Mouse (Mus musculus) WW6 (cell line): ENCODE data around the gene Tnrc6a.

Experiments used
- DNase-seq: peaks from one replicate; pipeline ENCODE4 v3.0.0-alpha.2; 2013; ENCODE audit warnings: low read depth, low spot score

Gene Tnrc6a

DNA sequence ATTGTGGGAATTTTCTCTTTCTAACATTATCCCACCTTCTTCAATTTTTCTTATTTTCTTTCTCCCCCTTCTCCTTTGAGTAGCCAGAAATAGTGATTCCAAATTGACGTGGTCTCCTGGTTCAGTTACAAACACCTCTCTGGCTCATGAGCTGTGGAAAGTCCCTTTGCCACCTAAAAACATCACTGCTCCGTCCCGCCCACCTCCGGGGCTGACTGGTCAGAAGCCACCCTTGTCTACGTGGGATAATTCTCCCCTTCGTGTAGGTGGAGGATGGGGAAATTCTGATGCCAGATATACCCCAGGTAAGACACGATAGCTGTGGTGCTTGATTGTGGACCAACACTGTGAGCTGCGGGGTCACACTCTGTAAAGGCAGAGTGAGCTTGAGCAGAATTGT, 66.1 kb downstream of the Tnrc6a start:
- no peak for DNase-seq

DNA sequence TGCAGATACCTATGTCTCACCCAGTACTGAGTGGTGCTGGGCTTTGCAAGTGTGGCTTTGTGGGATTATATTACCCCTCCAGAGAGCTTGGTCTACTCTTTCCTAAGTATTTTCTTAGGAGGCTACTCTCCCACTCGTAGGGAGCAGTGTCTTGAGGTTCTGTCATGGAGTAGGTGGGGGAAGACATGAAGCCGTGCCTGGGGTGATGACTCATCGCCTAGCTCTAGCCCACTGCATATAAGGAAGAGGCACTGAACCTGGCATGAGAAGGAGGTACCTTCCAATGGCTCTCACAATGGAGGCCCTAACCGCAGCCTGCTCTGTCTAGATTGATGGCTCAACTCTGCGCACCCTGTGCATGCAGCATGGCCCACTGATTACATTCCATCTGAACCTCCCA, 68.0 kb downstream of the Tnrc6a start:
- no peak for DNase-seq

DNA sequence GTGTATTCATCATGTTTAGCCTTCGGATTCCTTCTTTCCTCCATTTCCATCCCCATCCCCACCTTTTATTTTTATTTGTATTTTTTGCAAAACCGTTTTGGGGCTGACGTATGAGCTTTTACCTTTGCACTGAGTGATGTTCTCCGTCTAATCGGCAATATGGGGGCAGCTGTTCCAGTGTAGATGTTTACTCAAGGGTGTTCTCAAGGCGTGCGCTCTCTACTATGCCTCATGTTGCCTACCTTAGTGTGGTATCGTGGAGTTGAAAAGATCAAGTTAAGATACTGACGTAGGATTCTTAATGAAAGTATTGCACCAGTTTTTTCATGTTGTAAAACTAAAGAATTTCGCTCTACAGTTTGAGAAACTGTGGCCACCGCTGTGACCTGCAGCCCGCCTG, 69.5 kb downstream of the Tnrc6a start:
- DNase-seq: no peak

DNA sequence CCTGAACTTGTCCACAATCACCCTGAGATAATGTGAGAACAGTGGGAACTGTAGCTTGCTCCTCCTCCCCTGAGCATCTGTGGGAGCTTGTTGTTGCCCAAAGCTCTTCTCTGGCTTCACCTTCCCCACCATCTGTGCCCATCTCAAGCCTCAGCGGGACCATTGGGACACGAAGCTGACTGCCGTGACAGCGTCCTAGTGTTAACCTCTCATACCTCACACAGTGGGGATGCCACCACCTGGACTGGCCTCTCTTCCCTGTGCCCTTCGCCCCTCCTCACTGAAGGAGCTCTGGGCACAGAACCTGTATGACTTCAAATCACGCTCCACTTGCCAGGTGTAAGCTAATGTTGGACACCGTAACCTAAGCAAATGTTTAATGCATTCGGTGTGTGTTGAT, 71.0 kb downstream of the Tnrc6a start:
- no peak for DNase-seq

DNA sequence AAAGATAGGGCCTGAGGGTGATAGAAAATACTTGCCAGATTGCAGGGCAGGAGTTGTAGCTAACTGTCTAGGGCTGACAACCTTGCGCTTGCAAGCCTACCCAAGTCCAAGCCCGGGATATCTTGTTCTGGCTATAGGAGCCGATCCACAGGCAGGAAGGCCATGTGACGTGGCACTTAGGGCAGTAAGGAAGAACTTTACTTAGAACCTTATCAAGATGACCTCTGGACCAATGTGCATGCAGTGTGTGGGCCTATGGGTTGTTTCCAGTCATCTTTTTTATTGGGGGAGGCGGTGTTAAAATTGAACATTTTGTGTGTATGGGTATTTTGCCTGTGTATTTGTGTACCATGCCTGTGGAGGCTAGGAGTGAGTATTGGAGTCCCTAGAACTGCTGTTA, 72.7 kb downstream of the Tnrc6a start:
- no peak for DNase-seq

DNA sequence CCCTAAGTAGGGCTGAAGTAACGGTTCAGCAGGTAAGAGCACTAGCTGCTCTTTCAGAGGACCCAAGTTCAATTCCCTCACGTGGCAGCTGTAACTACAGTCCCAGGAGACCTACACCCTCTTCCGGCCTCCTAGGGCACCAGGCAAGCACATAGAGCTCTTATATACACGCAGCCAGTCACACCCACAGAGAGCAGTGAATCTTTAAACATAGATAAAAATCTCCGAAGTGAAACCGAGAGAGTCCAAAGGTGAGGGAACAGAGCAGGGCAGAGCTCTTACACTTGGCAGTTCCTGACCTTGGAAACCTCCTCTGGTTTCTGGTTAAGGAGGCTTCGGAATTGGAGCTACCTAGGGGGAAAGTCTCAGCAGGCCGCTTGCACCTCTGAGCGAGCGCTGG, 75.0 kb downstream of the Tnrc6a start:
- no peak for DNase-seq

DNA sequence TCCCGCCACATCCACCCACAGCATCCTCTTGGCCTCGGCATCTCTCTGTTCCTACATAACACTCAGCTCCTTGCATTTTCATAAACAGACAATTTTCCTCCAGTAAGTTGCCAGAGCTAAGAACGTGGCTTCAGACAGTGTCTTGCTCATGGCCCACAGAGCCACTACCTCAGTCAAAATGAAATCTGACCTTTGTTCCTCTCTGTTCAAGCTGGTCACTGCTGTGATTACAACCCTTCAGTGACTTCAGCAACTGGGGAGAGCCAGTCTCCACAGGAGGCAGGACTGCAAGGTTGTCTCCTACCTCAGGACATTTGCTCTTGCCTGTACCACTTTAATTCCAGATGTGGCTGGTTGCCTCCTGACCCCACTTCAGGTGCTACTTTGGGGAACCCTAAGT, 75.5 kb downstream of the Tnrc6a start:
- DNase-seq: no peak

DNA sequence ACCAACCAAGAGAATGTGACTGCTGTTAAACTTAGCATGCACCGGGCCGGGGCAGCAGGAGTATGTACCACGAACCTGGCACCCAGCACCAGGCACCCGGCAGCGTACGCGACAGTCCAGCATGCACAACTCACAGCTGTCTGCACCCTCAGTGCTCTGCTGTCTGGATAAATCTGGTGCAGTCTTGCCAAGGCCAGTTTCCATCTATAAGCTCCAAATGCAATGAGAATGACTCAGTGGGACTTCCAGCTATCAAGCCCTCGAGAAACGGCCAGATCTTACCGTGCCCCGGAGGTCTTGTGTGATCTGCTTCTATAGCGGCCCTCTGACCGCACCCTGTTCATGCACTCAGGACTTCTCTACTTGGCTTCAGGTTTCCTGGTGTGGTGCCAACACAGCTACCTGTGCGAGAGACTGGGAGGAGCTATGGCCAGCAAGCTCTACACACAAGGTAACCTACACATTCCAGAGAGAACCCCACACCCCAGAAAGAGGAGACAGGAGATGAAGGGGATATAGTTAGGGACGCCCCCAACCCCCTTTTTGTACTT, 76.0 kb downstream of the Tnrc6a start:
- DNase-seq: no peak

DNA sequence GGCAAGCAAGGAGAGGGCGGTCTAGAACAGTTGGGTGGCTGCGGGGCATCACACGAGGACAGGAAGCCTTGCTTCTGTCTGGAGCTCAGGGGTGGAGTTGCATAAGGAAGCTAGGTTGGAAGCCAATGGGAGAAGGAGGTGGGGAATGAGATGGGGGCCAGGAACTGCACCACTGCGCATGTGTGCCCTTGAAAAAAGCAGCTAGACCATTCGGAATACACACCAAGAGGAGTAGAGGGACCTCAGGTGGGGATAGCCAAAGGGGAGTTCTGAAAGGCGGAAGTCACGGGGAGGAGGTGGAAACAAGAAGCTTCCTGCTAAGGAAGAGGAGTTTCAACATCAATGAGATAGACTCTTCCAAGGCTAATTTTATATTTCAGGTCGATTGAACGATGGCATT, 77.0 kb downstream of the Tnrc6a start:
- peak; percentile 45 for DNase-seq

DNA sequence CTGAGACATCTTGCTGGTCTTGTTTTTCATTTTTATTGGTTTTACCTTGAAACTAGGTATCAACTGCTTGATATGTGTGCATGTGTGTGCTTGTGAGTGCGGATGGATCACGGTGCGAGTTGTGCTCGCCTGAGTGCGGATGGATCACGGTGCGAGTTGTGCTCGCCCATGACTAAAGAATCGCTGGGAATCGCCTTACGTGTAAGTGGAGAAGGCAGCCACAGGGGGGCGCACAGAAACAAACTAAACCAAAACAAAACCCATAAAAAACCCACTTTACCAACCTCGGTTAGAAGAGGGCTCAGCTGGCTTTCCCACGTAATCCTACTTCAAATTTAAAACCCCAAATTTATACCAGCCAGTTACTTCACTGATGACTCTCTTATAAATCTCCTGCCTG, 81.6 kb downstream of the Tnrc6a start:
- DNase-seq: no peak

DNA sequence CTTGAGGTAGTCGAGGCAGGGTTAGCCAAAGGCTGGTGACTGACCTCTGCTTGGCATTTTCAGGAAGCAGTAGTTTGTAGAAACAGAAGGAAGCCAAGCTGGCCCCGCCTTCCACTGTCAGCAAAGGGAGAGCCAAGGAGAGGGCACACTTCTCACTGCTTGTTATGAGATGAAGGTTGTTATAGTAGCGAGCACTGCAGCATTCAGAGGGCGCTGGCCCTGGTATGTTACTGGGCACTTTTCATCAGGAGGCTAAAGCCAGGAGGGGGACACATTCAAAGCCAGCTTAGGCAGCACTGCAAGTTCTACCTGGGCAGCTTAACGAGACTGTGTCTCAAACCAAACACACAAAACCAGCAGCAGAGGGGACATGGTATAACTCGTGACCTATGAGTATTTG, 83.9 kb downstream of the Tnrc6a start:
- no peak for DNase-seq

DNA sequence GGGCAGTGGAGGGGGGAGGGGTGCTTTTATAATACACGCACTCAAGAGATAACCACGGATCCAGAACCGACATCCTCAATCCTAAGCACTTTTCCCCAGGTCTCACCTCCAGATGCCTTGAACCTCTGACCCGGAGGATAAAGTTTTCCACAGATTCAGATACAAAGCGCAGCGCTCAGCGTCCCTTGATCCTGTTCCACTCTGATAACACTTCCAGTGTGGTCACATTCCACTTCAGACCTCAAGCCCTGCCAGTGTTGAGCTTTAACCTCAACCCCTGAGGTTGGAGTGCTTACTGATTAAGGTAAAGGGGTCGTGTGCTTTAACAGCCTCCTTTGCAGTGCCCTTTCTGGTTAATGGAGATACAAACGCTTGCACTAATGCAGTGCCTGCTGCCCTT, 86.2 kb downstream of the Tnrc6a start:
- DNase-seq: no peak

DNA sequence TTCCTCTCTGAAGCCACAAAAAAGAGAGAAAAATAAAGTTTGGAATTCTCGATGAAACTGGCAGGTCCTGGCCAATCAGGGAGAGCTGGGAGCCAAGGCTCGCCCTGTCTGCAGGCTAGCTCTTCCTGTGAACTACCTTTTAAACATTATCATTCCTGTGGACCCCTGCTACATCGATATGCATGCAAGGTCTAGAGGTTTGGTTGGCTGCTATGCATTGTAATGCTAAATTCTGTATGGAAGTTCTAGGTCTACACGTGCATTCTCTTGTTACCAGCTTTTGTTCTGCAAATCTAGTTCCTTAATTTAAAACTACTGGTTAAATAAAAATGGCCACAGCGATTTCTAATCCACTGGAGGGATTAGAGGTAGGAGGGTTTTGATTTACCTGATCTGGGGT, 87.8 kb downstream of the Tnrc6a start:
- no peak for DNase-seq

DNA sequence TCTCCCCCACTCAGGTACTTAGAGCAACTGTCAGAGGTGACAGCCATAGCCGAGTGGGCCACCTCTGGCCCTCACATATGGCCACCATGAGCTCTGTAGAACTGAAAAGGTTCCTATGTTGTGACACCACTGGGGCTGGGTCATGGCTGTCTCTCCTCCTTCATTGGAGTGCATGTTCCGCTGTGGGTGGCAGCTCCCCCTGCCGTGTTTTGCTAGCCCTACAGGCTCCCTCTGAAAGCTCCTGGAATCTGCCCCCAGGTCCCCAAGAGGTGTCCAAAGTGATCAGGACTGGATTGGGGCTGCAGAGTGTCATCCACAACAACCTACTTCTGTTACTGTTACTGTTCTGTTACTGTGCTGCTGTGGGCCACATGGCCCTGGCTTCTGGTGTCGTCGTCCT, 88.6 kb downstream of the Tnrc6a start:
- DNase-seq: no peak

DNA sequence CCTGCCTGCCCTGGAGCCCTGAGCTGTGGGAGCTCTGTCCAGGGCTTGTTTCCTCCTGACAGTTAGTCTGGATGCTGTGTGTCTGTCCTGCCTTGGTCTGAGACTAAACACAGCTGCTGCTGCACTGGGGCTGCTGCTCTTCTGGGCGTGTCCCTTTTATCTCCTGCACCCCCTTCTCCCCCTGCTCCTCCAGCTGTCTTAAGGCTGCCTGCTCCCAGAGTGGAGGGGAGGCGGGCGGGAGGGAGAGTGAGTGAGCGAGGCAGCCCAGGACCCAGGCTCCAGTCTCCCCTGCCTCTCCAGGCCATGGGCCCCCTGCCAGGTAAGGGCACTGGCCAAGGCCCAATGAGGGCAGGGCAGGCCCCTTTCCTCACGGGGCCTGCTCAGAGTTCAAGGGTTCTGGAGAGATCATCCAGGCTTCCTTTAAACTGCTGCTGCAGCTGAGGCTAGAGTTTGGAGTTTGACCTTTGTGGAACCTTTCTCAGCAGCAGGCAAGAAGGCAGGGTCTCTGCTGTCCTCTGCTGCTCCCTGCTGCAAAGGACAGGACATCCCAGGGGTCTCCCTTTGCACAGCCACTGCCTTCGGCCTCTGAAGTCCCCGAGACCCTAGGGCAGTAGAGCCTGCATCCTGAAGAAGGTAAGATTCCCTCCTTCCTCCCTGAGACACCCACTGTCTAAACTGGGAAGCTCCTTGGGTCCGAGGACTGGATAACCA, 90.8 kb downstream of the Tnrc6a start, which contains the start of gene Slc5a11:
TSS of gene Slc5a11 (plus strand) at position 416 of the 711 bp plus-strand sequence.
- no peak for DNase-seq

DNA sequence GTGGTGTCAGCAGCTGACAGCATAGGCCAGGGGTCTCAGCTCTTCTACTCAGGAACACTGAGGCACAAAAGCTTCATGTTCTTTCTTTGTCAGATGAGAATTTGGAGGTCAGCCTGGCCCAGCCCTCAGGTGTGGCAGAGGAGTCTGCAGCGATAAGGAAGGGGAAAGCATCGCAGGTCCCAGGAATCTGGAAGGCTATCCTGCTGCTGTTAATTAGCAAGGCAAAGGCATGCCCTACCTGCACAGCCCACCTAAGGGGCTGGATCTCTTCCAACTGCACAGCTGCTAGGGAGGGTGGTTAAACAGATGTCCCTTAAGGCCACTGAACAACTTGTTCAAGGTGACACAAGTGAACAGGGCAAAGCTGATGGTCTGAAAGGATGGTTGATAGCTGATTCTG, 91.5 kb downstream of the Tnrc6a start:
- no peak for DNase-seq

DNA sequence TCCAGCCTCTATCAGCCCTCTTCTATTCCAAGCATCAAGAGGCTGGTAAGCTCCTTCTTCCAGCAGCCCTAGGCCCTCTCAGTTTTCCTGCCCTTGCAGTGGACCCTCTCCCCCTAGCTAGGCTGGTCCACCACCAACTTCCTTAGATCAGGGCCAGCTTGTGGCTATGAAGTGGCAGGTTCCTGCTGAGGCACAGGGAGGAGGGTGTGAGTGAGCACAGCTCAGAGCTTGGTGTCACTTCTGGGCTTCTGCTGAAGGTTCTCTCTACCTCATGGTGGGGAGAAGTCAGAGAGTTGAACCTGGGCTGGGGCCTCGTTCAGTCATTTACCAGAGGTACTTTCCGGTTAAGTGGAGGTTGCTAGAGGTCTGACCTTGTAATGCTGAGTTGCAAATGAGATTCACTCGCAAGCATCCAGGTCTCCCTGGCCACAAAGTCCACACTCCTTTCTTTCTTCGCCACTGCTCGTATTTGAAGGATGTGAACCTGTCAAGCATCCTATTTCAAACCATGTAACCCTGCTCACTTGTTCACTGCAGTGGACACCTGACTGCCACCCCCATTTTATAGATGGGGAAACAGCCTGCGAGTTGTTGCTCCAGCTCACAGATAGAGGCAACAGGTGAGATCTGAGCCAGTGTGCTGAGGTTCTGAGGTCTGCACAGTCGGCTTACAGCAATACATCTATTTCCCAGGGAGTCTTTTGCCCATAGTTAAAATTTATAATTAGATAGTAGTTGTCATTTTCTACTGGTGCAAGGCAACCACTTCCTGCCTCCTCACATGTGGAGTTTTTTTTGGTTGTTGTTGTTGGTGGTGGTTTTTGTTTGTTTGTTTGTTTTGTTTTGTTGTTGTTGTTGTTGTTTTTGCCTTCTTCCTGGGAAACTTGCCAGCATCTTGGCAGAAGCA, 94.0 kb downstream of the Tnrc6a start:
- no peak for DNase-seq

DNA sequence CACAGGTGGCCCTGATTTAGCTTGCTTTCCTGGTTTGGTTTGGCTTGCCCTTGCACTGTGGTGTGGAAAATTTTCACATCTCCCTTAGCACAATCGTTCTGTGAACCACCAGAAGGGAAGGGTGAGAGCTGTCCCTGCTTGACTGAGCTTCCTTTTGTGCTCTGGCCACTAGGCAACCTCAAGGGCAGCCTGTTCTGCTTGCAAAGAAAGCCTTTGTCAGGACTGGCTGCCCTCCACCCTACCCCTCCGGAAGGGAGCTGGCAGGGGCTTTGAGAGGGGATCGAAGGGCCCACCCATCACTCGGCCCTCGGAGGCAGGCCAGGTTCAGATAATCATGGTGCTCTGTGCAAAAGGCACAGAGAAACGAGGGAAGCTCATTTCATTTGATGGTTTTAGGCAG, 94.9 kb downstream of the Tnrc6a start:
- no peak for DNase-seq

DNA sequence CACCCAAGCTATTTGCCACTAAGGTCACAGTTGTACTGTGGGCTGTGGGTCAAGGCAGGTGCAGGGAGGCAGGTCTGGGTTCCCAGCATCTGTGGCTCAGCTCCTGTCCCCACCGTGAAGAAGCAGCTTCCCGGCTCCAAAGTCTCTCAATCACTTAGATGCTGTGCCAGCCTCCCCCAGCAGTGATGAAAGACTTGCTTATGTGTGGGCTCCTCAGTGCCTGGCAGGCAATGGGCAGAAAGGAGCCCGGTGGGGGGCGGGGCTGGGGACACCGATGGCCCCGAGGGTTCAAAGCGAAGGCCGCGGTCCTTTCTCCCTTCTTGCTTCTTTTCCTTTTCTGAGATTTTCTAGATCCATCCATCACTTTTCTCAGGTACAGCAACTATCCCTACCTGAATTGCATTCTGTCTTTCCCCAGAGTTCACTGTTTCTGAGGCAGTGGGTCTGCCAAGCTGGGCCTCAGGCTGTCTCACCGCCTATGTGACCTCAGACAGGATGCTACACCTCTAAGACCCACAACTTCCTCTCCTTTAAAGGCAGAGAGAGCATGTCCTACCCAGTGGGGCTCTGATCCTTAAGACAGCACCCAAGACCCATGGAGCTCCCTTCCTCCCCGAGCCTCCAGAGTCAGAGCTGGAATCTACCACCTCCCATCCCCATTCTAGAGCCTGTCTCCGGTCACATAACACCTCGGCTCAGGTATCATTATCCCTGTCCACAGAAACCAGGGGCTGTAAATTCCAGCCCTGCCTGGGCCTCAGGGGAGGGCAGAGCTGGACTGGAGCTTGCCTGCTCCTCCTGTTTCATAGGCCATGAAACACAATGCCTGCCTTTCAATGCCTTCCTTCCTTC, 96.3 kb downstream of the Tnrc6a start:
- DNase-seq: no peak

DNA sequence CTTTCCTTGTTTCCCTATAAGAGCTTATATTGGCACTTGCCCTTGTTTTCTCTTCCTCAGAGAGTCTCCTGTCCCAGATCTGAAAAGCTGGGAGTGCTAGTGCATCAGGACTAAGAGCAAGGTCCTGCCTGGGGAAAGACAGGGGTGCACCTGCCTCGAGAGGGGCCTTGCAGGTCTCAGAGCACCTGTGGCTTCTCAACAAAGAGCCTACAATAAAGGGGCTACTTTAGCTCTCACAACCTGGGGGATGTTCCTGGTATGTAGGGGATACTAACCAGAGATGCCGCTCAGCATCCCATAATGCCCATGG, 96.9 kb downstream of the Tnrc6a start:
- DNase-seq: no peak

DNA sequence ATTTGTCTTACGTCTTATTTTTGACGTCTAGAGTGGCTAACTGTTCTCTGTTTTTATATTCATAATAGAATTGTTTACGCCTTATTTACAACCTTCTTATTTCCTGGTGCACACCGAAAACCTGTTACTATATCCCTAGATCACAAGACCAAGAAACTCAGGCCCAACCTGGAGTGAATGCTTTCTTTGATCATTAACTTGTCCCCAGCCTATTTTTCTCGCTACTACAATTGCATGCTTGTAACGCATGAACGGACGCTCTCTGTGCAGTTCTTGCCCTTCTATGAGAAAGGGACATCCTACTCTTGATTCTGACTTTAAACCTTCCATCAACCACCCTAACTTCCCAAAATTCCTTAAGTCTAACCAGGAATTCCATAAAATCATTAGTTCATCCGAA, 100.4 kb downstream of the Tnrc6a start:
- DNase-seq: no peak

DNA sequence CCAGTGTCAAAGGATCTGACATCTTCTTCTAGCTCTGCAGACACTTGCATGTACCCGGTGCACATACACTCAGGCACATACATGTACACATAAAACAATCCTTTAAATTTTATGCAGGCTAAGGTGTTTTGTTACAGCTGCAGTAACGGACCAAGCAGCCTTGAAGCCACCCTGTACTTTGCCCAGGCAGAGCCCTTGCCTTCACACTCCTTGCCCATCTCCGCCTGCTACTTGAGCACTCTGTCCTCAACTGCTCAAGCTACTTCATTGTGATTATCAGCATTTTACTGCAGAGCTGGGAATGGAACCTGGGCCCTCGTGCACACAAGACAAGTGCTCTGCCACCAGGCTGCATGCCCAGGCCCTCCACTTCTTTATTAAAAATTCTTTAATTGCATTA, 101.5 kb downstream of the Tnrc6a start:
- no peak for DNase-seq
